Mouse (Mus musculus) cerebral cortex, adult 2 months (tissue): ENCODE data around the gene Aoah.

Experiments
- WGBS: fragments of 180-500 bp; shearing (Covaris S2); methylation state at CpG from one replicate; pipeline ENCODE4 v1.1.7; 2018; 5-methylcytosine and 5-hydroxymethylcytosine counted together

Gene Aoah

DNA sequence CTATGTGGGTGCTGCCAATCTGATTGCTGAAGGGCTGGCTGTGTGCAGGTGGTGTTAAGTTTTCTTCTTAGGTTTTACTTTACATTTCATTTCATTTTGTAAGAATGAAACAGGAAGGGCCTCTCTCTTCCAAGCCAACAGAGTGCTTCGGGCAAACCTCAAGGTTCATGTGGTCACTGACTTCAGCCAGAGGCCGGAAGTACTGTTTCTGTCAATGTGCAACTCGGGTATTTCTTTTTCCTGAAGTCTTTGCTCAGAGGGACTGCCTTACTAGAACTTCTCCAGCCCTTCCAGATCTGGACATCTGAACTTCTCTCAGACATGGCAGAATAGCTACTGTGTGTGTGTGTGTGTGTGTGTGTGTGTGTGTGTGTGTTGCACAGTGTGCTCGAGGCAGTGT lies at the start of gene Aoah:
Gene Aoah (plus strand): TSS at position 213 of the 400 bp plus-strand sequence.
- 67% methylated on average over 4 of the region's 4 CpGs for WGBS

DNA sequence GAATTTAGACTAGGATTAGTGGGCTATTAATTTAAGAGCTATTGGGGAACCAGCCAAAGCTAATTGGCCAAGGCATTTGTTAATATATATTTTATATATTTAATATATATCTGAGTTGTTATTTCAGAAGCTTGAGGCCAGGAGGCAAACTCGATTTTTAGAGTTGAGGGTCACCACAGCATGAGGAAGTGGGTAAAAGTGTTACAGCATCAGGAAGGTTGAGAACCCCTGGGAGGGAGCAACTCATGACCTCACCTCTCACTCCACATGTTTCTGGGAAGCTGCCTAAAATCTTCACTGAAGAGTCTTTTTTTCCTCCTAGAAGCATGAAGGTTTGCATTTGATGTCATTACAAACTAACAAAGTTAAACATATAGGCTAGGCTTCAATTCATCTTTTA lies 39.1 kb upstream of the Aoah start:
- WGBS = 53% methylated on average over 1 of the region's 1 CpGs

DNA sequence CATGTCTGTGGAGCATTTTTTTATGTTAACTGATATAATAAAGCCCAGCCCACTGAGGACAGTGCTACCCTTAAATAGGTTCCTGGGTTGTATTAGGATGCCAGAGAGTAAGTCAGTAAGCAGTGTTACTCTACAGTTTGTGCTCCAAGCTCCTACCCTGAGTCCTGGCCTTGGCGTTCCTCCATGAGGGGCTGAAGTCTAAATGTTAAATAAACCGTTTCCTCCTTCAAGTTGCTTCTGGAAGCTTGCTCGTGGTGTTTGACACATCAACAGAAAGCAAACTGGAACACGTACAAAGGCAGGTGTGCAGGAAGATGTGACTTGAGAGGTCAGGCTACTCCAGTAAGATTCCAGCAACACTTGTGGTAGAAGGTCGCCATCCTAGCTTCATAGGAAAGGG lies 10.3 kb upstream of the Aoah start:
- 90% methylated on average over 5 of the region's 5 CpGs for WGBS

DNA sequence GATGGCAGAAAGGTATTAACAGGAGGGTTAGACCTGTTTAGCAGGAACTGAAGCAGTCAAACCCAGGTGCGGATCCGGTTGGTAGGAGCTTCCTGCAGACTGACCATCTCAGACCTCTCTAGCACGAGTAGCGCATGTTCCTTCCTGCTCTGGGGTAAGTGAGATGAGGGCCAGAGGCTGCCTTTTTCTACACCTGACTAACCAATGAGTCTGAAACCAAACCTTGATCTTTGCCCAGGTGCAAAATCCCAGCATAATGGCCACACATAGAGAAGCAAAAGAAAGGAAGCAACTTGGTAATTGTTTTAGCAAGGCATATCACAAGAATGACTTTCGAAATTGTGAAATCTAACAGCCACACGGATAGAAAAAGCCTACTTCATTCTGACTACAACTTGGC lies 9.9 kb upstream of the Aoah start:
- WGBS = 90% methylated on average over 6 of the region's 6 CpGs

DNA sequence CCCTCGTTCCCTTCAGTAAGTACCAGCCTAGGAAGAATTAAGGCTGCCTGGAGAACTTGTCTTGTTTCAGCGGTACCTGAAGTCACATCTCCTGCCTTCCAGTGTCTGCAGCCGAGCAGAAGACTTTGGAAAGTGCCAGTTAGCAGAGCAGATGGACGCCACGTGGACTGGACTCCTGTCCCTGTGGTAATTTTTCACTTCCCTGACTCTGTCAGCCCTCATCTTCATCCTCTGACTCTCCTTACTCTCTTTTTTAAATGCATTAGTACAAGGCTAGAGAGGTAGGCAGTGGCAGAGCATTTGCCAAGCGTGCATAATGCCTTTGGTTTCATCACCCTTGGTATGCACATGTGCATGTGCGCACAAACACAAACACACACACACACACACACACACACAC lies 8.0 kb upstream of the Aoah start:
- WGBS = 91% methylated on average over 7 of the region's 7 CpGs

DNA sequence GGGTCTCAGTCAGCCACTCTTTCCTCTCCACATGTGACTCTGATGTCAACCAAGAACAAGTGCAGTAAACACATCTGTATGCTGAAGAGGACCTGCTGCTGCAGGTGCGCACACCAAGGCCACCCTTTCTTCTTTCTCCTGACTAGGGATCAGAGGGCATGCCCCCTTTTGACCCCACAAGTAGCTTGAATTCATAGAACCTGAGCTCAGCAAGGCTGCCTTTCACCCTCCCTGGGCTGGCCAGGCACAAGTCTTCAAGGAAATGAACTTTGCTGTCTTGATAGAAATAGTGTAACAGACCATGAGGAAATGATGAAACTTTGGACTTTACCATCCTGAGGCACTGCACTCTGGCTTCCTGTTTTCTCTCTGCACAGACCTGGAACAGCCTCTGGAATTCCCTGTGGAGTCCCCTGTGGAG lies 7.1 kb upstream of the Aoah start:
- 82% methylated on average over 1 of the region's 1 CpGs for WGBS

DNA sequence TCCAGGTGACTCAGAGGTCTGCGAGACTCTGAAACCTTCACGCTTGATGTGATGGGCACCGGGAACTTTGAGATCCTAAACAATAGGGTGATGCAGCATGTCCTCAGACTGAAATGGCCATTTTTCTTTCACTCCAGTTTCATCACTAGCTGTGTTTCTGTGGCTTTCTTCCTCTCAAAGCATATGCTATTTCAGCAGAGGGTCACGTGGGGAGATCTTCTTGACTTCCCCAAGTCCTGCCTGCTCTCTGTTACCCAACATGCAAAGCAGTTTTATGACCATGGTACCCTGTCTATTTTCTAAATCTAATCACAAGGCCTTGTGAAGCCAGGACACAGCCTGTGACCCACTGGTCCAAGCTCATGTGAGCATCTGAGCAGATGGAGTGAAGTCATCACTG lies 6.0 kb upstream of the Aoah start:
- 89% methylated on average over 4 of the region's 4 CpGs for WGBS

DNA sequence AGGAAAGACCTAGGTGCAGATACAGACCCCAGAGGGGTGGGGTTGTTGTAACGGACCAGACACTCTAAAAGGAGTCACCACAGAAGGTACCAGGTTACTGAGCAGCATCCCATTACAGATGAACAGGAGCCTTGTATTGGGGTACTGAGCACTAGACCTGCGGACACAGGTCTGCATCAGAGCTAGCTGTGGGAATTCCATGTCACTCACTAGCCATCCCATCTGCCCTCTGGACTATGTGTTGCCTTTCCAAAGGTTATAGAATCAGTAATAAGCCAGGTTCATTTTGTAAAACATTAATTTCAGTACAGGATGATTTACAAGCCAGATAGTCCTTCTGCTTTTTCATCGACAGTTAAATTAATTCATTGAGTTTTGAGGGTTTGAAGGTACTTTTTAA lies 2.7 kb downstream of the Aoah start:
- whole genome bisulfite sequencing = 87% methylated on average over 3 of the region's 3 CpGs

DNA sequence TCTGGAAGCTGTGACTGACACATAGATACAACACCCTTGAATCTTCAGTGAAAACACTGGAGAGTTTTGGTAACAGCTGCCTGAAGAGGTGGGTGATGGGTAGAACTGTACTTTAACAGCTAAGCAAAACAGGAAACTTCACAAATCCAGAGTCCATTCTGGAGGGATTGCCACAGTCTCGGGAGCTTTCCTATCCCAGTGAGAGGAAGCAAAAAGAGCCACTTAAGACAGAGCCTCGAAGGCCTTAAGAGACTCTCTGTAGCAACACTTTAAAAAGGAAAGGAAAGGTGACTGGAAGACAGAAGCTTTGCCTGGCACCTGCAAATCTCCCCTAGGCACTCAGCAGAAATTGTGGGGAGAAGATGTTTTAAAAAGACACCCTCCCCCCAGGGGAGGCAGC lies 4.6 kb downstream of the Aoah start:
- WGBS = 58% methylated on average over 2 of the region's 2 CpGs

DNA sequence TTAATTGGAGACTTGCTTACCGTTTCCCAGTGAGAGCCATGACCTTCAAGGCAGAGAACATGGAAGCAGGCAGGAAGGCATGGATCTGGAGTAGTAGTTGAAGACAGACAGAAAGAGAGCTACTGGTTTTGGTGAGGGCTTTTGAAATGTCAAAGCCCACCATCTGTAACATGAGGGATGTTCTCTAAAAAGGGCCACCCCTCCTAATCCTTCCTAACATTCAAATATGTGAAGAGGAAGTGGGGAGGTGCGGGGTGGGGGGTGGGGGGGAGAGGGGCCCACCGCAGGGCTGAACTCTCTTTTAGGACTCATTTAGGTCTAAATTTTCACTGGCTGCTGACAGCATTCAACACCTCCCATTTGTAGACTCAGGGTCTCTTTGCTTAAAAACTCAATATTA lies 5.9 kb downstream of the Aoah start:
- WGBS = 87% methylated on average over 3 of the region's 3 CpGs

DNA sequence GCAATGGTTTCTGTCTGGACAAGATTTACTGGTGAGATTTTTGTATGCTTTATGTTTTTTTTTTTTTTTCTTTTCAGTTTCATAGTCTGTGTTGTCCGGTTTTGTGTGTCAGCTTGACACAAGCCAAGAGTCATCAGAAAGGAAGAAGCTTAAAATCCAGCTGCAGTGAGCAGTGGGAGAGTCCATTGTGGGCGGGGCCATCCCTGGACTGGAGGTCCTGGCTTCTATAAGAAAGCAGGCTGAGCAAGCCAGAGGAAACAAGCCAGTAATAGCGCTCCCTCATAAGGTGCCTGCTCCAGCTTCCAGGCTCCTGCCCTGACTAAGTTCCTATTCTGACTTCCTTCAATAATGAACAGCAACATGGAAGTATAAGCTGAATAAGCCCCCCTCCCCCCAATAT lies 6.7 kb downstream of the Aoah start:
- 66% methylated on average over 3 of the region's 3 CpGs for WGBS

DNA sequence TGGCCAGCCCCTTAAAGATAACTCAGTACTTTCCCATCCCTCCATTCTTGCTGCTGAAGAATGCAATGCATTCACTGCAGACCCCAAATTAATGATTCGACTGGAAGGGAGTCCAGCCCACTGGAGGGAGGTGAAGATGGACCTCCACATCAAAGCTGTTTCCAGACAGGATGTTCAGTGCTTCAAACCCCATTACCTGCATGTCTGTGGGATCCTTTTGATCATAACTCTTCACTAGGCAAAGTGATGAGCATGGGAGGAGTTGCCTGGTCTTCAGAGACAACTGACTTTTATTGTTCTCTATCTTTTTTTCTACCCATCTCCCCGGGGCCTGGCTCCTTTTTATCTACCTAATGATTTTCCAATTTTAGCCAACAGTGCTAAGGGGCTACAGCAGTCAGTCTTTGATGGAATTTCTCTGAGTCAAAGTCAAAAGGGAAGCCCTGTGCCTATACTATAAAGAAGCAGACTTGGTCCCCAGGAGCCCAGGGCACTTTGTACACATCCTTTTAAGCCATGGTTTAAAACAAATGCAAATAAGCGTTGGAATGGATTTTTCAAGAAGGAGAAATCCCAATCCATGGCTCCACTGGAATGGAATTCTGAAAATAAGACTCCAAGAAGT lies 18.0 kb downstream of the Aoah start:
- 68% methylated on average over 3 of the region's 3 CpGs for WGBS

DNA sequence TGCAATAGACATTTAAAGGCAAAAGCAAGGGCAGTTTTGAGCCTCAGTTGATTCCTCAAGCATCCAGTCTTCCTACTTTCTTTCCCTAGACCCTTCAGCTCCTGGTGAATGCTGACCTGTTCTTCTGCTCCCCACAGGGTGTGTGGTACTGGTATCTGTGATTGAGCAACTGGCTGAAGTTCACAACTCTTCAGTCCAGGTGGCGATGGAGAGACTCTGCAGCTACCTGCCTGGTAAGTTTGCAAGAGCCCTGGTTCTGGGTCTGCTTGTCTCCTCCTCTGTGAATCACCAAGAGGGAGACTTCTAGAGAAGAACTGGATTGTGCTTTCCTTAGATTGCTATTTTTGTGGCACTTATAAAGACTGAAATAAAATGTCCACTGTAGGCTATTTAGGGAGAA lies 22.5 kb downstream of the Aoah start:
- 83% methylated on average over 1 of the region's 1 CpGs for WGBS

DNA sequence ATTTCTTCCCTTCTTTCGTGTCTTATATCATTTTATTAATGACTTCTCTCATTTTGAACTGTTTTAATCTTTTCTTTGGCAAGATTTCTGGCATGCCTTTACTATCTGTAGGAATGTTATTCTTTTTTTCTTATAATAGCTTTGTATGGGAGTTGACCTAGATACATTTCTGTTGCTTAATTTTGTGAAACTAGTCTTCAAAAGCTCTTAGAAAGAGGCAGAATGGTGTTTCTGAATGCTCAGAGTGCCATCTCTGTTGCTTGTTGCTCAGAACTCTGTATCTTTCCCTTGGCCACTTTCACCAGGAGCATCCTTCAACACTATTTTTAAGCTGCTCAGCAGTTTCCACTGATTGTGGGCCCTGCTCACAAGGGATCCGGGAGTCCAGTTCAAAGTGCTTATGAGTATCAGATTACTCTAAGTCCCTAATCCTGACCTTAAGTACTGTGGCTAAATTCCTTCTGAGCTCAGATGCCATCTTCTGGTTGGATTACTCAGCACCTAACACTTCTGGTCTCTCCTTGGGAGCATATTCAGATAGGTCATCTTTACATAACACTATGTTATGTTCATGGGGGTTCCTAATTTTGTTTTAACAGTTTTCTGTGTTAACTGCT lies 26.9 kb downstream of the Aoah start:
- 42% methylated on average over 2 of the region's 2 CpGs for WGBS

DNA sequence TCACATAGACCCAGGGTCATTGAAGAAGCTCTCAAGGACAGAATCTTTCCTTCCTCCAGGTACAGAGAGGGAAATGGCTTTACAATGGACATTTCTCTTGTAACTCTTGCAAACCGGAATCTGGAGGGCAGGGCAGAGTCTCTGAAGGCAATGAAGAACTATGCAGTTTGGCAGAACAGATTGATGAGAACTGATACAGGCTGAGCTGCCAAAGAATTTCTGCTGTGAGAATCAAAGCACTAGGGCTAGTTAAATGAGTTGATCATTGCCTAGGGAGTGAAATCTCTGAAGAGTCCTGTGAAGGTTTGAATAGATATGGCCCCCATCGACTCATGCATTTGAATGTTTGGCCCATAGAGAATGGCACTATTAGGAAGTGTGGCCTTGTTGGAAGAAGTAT lies 34.8 kb downstream of the Aoah start:
- 79% methylated on average over 2 of the region's 2 CpGs for WGBS

DNA sequence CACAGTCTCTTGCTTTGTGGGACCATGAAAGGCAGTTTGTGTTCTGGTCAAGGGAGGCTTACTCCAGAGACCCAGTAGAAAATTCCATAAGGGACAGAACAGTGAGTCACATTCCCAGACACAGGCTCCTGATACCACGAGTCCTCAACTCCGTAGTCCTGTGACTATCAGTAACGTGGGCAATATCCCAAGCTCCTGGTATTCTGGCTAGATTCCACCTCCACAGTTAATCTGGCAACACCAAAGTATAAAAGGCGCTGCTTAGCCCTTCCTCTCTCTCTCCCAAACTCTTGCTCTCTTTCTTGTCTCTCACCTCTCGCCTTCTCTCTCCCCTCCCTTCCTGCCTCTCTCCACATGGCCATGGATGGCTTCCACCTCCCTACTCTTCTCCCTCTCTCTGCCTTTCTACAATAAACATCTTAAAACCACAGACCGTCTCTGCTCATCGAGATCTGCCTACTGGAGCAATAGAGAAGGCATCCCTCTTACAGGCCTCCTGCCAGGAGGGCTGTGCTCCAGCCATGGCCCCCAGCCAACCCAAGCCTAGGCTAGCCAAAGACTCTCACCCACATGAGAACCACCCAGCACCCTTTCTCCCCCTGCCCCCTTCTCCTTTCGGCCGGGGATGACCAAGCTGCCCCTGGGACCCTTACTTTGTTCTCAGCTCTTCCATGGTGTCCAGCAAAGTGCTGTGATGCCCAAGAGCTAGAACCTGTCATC lies 35.4 kb downstream of the Aoah start:
- WGBS = 63% methylated on average over 9 of the region's 9 CpGs

DNA sequence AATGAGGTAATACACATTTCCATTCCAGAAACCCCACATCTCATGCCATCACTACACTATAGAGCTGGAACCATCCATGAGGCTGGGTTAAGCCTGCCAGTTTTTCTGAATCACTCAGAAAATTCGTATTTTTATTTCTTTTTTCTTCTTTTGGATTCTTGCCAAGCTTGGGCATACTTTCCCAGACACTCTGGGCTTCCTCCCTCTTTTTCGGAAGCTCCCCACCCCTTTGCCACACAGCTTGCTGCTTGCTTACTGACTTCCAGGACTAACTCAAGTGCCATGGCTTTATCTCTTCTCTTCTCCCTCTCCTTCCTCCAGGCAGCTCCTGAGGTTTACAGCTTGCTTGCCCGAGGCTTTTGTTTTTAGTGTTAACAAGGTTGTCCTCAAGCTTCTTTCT lies 62.0 kb downstream of the Aoah start:
- WGBS = 33% methylated on average over 3 of the region's 3 CpGs

DNA sequence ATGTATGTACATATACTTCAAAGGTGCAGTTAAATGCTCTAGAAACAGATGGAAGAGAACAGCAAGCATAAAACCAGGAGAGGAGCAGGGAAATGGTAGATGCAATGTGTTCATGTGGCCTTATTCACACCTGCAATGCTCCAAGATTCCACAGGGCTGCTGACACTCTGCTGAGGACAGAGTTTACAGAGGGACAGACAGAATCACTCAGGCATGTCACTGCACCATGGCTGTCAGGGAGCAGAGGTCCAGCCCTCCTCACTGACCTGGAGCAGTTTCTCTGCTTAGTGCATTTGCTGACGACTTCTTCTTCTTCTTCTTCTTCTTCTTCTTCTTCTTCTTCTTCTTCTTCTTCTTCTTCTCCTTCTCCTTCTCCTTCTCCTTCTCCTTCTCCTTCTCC lies 105.5 kb downstream of the Aoah start:
- WGBS = 75% methylated on average over 1 of the region's 1 CpGs

DNA sequence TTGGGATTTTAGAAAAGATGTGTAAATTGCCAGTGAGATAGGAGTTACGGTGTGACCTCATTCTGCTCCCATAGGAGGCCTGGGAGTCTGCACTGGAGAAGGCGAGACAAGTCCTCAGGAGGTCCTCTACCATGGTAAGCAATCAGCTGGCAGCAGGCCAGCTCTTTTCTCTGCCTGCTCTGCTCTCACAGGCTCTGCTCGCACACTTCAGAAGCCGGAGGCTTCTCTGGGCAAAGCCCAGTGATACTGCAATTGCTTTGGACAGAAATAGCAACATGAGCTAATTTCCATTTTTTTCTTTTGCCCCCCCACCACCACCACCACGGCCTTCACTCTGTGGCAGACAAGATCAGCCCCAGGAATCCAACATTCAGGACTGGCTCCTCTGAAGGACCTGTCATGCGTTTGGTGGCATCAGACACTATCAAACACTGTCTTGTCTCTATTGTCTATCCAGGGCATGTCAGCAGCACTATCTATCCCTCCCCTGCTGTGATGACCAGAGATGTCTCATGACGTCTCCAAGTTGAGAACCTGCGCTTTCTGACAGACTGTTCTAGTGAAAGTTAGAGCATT lies 106.6 kb downstream of the Aoah start:
- WGBS = 51% methylated on average over 8 of the region's 8 CpGs

DNA sequence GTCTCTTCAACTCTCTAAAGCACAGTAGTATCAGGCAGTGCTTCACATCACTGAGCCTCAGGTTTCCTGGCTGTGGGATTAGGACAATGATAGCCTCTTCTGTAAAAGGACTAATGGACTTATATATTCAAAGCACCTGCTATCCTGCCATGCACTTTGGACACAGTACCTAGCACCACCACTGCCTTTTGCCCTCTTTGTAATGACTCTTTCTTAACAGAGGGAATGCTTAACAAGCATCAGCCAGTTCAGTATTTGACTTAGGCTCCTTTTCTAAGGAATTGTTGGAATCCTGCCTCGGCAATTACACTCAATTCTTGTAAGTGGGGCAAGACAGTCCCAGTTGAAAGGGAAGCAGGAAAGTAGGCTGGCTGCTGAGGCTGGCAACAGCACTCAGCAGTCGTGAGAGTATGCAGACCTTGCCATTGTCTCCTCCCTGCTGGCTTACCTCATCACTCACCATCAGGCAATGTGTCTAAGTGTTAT lies 107.1 kb downstream of the Aoah start:
- 22% methylated on average over 2 of the region's 2 CpGs for WGBS

DNA sequence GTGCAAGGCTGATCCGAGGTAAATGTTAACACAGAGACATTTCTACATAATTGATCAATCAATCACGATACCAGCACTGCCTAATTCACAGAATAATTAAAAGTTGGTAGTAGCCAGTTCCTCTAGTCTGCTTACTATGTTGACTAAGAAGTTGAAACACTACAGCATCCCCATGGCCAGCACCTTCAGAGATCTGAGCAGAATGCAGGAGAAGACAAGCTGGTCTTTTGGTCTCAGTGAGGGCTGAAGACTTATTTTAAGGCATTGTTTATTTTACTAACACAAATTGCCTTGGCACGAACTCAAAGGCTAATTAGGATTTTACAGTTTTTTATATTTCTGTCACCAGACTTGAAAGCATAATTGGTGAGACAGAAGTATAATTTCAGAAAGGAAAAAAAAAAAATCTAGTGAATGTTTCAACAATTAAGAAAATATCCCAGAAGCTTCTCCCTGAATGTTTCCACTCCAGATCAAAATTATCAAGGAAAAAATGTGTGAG lies 107.8 kb downstream of the Aoah start:
- 51% methylated on average over 3 of the region's 3 CpGs for WGBS

DNA sequence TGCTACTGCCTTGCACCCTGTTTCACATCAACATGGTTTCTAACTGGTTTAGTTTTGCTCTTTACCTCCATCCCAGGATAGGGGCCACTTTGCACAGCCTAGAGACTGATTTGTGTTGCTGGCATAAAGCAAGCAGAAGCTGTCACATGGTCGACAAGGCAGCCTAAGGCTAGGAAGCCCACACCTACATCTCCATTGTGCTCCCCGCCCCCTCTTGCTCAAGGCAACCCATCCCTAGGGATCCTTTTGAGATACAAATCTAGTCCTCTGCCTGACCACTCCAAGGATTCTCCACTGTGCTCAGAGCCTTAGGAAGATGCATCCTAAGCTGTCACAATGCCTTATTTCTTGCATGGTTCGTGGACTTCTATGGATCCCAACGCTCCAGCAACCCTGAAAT lies 110.2 kb downstream of the Aoah start:
- 73% methylated on average over 4 of the region's 4 CpGs for WGBS

DNA sequence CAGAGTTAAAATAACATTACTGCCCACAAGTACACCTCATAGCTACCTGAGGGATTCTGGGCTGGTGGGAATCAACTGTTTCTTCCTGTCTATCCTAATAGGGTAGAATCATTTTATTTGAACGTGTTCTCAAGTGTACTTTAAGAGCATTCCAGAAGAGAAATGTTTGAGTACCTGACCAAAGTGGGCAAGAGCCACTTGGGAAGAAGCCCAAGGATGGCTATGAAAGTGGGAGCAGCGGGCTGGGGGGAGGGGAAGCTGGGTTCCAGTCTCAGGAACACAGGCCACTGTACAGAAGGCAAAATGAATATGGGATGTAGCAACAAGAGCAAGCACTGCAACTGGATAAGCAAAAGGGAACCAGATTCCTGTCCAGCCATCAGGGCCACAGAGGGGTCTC lies 111.3 kb downstream of the Aoah start:
- 90% methylated on average over 2 of the region's 2 CpGs for WGBS
